Mouse (Mus musculus) midbrain, embryonic 16.5 days (tissue): ENCODE measurements around the gene Rnaseh2b. TPM values are rescaled to one million over a fixed set of nuclear protein-coding genes. Genes with fewer than 3 reads are reported as not detected.
A peak's percentile ranks its signal among the peaks of the same experiment; 100 is the strongest.

Experiments used
- ATAC-seq: fragments of 200-750 bp; cut with Nextera tagmentation; 2 replicates; pipeline ENCODE4 v1.8.0; 2017; ENCODE audit warnings: moderate TSS enrichment
- H3K27ac ChIP-seq: fragments of 300-500 bp; sonication (generic); 2 replicates; pipeline ENCODE4 v1.5.1; 2014; ENCODE audit warnings: mild to moderate bottlenecking, low read length, mixed read lengths
- H3K27me3 ChIP-seq: fragments of 300-500 bp; sonication (generic); 2 replicates; pipeline ENCODE4 v1.6.1; 2014; ENCODE audit warnings: low read depth, low read length, mixed read lengths; ENCODE audit not compliant: control insufficient read depth, insufficient read depth
- H3K36me3 ChIP-seq: fragments of 300-500 bp; sonication (generic); 2 replicates; pipeline ENCODE4 v1.6.1; 2014; ENCODE audit warnings: mild to moderate bottlenecking, low read length, moderate library complexity, mixed read lengths; ENCODE audit not compliant: control insufficient read depth, insufficient read depth
- H3K4me1 ChIP-seq: fragments of 300-500 bp; sonication (generic); 2 replicates; pipeline ENCODE4 v1.6.1; 2014; ENCODE audit warnings: mild to moderate bottlenecking, low read length, mixed read lengths; ENCODE audit not compliant: control insufficient read depth, insufficient read depth
- H3K4me2 ChIP-seq: fragments of 300-500 bp; sonication (generic); 2 replicates; pipeline ENCODE4 v1.6.1; 2014; ENCODE audit warnings: mild to moderate bottlenecking, low read length, mixed read lengths
- H3K4me3 ChIP-seq: fragments of 300-500 bp; sonication (generic); 2 replicates; pipeline ENCODE4 v1.5.1; 2014; ENCODE audit warnings: low read depth, mild to moderate bottlenecking, low read length, moderate library complexity, mixed read lengths
- H3K9ac ChIP-seq: fragments of 300-500 bp; sonication (generic); 2 replicates; pipeline ENCODE4 v1.6.1; 2014; ENCODE audit warnings: low read depth, low read length, mixed read lengths
- H3K9me3 ChIP-seq: fragments of 300-500 bp; sonication (generic); replicated peaks from 2 replicates; pipeline ENCODE4 v1.6.1; 2014; ENCODE audit warnings: mild to moderate bottlenecking, low read length, mixed read lengths; ENCODE audit not compliant: control insufficient read depth, poor library complexity, severe bottlenecking
- WGBS: fragments of 180-500 bp; shearing (Covaris S2); extraction: QIAGEN DNeasy Blood & Tissue Kit; methylation state at CpG from one replicate; pipeline ENCODE4 v1.1.7; 2014; 5-methylcytosine and 5-hydroxymethylcytosine counted together
- polyA plus RNA-seq: library from polyadenylated mRNA; unstranded; fragments of >200 nt; fragmentation: Nextera tagmentation; extraction: Ambion mirVana; gene quantifications from 2 replicates; pipeline ENCODE4 v1.2.1, GENCODE M21; 2015

Rnaseh2b gene
- polyA plus RNA-seq, 1 experiment from 2014 or later, result 32.0 TPM

DNA sequence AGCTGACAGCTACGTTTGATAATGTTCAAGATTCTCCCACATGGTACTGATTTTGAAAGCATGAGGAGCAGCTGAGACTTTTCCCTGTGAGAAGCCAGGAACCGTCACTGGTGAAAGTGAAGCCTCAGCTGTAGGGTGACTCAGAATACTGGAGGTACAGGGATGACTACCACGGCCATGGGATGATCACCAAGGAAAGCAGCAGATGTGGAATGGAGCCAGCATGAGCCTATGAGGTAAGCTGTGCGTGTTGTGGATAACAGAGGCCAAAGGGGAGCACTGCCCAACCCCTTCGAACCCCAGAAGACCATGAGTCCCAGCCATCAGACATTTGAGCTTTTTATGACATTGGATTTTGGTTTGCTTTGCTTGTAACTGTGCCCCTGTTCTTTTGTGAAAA is 36.3 kb upstream of the Rnaseh2b start:
- Histone ChIP-seq H3K4me3 (no peak overlapping the region), H3K4me2 (no peak overlapping the region)
- WGBS, result 84% methylated on average over 5 of the region's 5 CpGs

GRCm38 (mm10) chr14:62258125-62258524 is 34.3 kb upstream of the Rnaseh2b start:
- Histone ChIP-seq H3K9ac (no peak overlapping the region), H3K27me3 (no peaks in the 10 kb centered on the region), H3K4me2 (no peak overlapping the region), H3K36me3 (no peaks in the 10 kb centered on the region), H3K27ac (no peak overlapping the region), H3K9me3 (no peaks in the 10 kb centered on the region), H3K4me3 (no peak overlapping the region), H3K4me1 (no peaks in the 10 kb centered on the region)
- 70% methylated on average over 6 of the region's 6 CpGs for WGBS
- no peak for ATAC-seq

More for the DNA sequence above, 36.3 kb upstream of the Rnaseh2b start:
- Histone ChIP-seq H3K36me3 (no peaks in the 10 kb centered on the region), H3K27ac (no peak overlapping the region), H3K27me3 (no peaks in the 10 kb centered on the region), H3K9me3 (no peaks in the 10 kb centered on the region), H3K9ac (no peak overlapping the region), H3K4me1 (no peaks in the 10 kb centered on the region)
- ATAC-seq, result no peak

DNA sequence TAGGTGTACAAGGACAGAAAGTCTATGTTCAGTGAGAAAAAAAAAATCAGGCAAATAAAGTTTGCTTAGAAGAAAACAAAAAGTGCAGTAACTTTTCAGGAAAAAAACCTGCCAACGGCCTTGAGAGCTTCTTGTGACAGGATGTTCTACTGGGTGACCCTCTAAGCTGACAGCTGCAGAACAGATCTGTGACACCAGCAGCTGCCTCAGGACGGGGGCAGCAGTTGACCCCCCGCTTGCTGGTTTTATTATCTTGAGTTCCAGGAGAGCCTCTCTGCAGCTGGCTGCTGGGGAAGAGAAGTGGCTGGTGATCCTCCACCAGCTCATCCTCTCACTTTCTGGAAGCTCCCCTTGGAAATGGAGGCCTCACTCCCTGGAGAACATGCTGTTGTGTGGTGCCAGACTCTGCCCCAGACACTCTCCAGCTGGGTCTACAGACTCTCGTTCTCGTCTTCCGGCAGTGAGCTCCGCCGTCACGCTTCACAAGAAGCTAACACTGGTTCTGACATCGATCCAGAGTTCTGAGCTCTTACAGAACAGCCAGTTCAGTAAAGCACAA is 33.3 kb upstream of the Rnaseh2b start:
- no peak overlapping the region for H3K4me2 ChIP-seq
- no peaks in the 10 kb centered on the region for H3K9me3 ChIP-seq
- no peaks in the 10 kb centered on the region for H3K27me3 ChIP-seq
- no peaks in the 10 kb centered on the region for H3K4me1 ChIP-seq
- no peaks in the 10 kb centered on the region for H3K36me3 ChIP-seq
- ATAC-seq, result no peak
- no peak overlapping the region for H3K4me3 ChIP-seq
- no peak overlapping the region for H3K9ac ChIP-seq
- 68% methylated on average over 10 of the region's 10 CpGs for WGBS
- no peak overlapping the region for H3K27ac ChIP-seq

DNA sequence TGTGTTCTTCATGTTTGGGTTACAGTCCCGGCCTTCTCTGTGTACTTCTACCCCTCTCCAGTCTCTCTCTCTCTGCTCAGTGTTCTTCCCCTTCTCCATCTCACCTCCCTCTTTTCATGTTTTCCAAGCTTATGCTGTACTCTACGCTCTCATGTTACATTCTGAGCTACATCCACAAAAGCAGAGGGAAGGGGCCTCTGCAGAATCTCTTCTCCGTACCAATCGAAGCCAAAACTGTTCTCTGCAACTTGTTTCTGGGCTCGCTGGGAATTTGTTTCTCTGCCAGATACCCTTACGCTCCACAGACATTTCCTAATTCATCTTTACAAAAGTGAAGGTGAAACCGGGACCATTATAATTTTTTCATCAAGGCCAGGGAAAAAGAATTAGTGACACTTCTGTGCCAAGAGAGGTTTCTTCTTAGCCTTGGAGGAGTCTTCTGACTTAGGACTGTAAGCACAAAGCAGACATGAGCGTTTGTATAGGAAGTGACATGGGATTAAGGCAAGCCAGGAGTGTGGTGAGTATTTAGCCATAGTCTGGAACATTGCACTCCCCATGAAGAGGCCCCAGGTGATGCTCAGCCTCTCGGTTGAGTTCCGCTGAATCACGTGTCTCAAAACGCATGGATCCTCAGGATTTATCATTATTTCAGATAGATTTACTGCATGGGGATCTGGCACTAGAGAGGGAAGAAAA is 21.5 kb upstream of the Rnaseh2b start:
- Histone ChIP-seq H3K27me3 (no peaks in the 10 kb centered on the region), H3K9me3 (no peaks in the 10 kb centered on the region), H3K4me3 (no peak overlapping the region), H3K27ac (no peak overlapping the region), H3K4me2 (no peak overlapping the region), H3K4me1 (no peaks in the 10 kb centered on the region), H3K36me3 (no peaks in the 10 kb centered on the region), H3K9ac (no peak overlapping the region)
- ATAC-seq, result no peak
- WGBS, result 89% methylated on average over 12 of the region's 12 CpGs

DNA sequence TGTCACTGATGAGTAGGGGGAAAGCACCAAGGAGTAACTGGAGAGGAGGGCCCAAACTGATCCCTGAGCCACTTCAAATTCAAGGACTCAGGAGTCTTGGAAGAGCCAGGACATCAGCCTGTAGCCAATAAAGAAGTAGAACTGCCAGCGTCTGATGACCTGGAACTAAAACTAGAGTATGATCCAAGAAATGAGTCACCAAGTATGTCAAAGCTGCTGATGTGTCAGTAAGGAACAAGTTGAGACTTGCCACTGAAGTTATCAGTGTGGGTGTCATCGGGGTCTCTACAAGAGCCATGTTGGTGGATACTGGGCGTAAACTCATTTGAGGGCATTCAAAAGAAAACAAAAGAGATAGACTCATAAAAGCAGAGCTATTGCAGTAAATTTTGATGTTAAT is 18.8 kb upstream of the Rnaseh2b start:
- Histone ChIP-seq H3K27me3 (no peaks in the 10 kb centered on the region), H3K9me3 (no peaks in the 10 kb centered on the region), H3K4me2 (no peak overlapping the region), H3K4me1 (no peaks in the 10 kb centered on the region), H3K4me3 (no peak overlapping the region), H3K27ac (no peak overlapping the region), H3K36me3 (no peaks in the 10 kb centered on the region), H3K9ac (no peak overlapping the region)
- no peak for ATAC-seq
- 97% methylated on average over 3 of the region's 3 CpGs for WGBS

GRCm38 (mm10) chr14:62282974-62283373 is 9.4 kb upstream of the Rnaseh2b start:
- H3K4me1 ChIP-seq, result no peaks in the 10 kb centered on the region
- no peaks in the 10 kb centered on the region for H3K9me3 ChIP-seq
- H3K36me3 ChIP-seq, result no peaks in the 10 kb centered on the region
- 74% methylated on average over 2 of the region's 2 CpGs for WGBS
- no peaks in the 10 kb centered on the region for H3K27me3 ChIP-seq
- H3K4me2 ChIP-seq, result no peak overlapping the region
- H3K27ac ChIP-seq, result no peak overlapping the region
- no peak overlapping the region for H3K4me3 ChIP-seq
- no peak for ATAC-seq
- no peak overlapping the region for H3K9ac ChIP-seq

DNA sequence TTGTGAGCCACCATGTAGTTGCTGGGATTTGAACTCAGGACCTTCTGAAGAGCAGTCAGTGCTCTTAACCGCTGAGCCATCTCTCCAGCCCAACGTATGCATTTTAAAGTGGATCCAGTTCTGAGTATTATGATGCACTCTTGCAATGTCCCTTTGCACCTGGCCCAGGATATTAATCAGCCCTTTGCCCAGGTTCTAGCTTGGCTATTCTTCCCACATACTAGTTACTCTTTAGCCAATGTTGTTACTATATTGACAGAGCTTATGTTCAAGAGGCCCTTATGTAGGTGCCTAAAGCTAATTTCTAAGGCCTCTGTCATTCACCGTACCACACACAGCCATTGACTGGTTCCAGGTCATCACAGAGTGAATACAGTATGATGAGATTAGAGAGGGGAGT is 3.7 kb upstream of the Rnaseh2b start:
- Histone ChIP-seq H3K4me3 (no peak overlapping the region), H3K4me1 (peaks cover 3% of the 10 kb centered on the region; the same call in 1 of the 2 replicates), H3K27me3 (no peaks in the 10 kb centered on the region), H3K9me3 (no peaks in the 10 kb centered on the region), H3K27ac (no peak overlapping the region), H3K36me3 (no peaks in the 10 kb centered on the region), H3K4me2 (no peak overlapping the region), H3K9ac (no peak overlapping the region)
- ATAC-seq, result no peak
- 94% methylated on average over 3 of the region's 3 CpGs for WGBS

- no peaks in the 10 kb centered on the region for H3K27me3 ChIP-seq
- peak overlapping the region; percentile 94 for H3K4me2 ChIP-seq
- no peaks in the 10 kb centered on the region for H3K36me3 ChIP-seq
- no peak overlapping the region for H3K27ac ChIP-seq
- ATAC-seq, result no peak
- 88% methylated on average over 1 of the region's 1 CpGs for WGBS
- no peak overlapping the region for H3K9ac ChIP-seq
- H3K9me3 ChIP-seq, result no peaks in the 10 kb centered on the region
- H3K4me1 ChIP-seq, result peaks cover 3% of the 10 kb centered on the region; the same call in 1 of the 2 replicates
- H3K4me3 ChIP-seq, result no peak overlapping the region
Measured at GRCm38 (mm10) chr14:62291406-62291987, 892 bp upstream of the Rnaseh2b start.

- no peaks in the 10 kb centered on the region for H3K36me3 ChIP-seq
- H3K4me1 ChIP-seq, result peaks cover 3% of the 10 kb centered on the region; the same call in 1 of the 2 replicates
- H3K4me2 ChIP-seq, result peak overlapping the region; percentile 94
- H3K9me3 ChIP-seq, result no peaks in the 10 kb centered on the region
- H3K9ac ChIP-seq, result peak overlapping the region; percentile 78
- no peak overlapping the region for H3K27ac ChIP-seq
- no peaks in the 10 kb centered on the region for H3K27me3 ChIP-seq
- no peak; the same call in 1 of the 2 replicates for ATAC-seq
- WGBS, result 19% methylated on average over 3 of the region's 7 CpGs
- H3K4me3 ChIP-seq, result peak overlapping the region; percentile 60
Measured at GRCm38 (mm10) chr14:62292166-62292487, 262 bp upstream of the Rnaseh2b start.
